Mouse (Mus musculus) ovary, postnatal 36 days (tissue): ENCODE measurements around the gene Lce1j.
"Not testable (repeated sequence)": the region's sequence is repeated elsewhere in the genome, so short reads cannot be mapped to it uniquely, and the experiment has no call there.

Experiments used
- DNase-seq: peaks from one replicate; pipeline ENCODE4 v3.0.0; 2022; ENCODE audit warnings: low spot score, mixed read lengths

Gene Lce1j

DNA sequence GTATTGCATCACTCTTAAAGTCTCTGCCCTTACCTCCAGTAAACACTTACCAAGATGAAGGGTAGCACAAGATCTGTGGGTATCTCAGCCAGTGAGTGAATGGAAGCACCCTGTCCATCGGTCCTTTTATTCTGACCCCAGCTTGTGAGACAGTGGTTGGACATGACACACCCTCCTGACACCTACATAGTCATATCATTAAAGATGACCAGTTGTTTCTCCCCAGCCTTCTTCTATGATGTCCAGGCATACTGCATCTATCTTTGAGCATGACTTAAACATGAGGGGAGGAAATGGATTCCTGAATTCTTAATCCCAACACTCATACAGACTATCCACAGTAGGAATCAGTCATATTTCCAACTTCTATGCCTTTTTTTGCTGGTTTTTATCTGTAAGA is at the start of gene Lce1j:
Gene Lce1j (minus strand): TSS at position 101 of the 400 bp plus-strand sequence.
- no peak for DNase-seq

DNA sequence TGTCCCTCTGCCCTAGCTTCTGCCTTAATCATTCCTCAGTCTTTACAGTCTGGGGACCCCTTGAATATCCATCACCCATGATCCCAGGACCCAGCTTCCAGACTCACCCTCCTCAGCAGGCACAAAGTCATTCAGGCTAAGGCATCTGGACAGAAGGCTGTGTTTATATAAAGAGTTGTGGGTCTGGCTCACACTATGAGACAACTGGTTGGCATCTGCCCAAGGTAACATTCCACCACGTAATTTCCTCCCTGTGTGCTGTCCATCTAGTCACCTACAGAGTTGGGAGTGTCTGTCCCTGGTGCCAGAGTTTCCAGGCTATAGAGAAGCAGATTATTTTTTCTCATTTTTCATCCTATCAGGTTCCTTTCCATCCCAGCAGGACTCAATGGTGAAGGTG is 36.8 kb upstream of the Lce1j start, which contains the start of gene Kprp:
Gene Kprp (minus strand): TSS at position 140 of the 400 bp plus-strand sequence.
- DNase-seq: no peak

DNA sequence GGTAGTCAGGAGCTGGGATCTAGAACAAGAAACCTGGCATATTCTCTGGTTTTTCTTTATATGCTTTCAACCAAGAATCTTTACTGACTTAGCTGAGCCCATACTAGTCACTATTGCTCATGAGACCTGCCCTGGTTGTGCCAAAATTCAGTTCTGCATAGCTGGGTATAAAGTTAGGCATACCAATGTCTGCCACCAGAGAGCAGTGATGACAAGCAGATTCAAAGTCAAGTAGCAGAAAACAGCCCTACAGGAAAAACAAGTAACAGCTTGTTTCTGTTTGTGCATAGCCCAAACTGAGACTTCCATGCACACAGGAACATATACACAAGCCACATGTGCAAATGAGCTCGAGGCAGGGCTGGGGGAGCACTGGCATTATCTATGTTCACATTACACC is 35.5 kb upstream of the Lce1j start:
- no peak for DNase-seq

DNA sequence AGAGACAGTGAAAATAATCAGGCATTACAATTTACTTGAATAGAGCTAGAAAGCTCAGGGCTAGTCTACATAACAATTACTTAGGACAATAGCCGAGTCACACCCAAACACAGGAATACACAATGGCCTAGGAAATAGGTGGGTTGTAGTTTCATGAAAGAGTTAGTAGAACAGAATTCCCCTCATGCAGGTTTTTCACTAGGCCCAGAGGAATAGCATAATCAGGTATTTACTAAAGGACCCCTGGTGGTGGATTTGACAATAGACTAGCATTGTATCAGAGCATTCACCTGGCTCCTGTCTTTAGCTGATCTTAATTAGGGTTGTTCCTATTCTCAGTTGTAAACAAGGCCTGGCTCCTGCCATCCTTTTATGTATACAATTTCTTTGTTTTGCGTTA is 25.7 kb upstream of the Lce1j start:
- DNase-seq: not testable (repeated sequence)

DNA sequence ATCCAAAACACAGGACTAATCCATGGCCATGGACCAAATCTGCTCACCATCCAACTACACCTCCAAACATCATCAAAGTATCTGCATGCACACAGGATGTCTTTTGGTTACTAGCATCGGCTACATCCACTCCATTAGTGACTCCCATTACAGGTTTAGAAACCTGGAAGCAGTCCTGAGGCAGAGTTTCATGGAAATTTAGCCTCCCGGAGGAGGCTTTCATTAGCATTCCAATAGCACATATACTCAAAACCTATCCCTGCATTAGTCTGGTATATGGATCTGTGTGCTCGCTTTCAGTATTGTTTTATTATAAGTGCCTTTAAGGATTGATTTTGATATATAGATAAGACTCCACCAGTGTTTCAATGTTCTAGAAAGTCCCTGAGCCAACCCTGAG is 25.3 kb upstream of the Lce1j start:
- no peak for DNase-seq

DNA sequence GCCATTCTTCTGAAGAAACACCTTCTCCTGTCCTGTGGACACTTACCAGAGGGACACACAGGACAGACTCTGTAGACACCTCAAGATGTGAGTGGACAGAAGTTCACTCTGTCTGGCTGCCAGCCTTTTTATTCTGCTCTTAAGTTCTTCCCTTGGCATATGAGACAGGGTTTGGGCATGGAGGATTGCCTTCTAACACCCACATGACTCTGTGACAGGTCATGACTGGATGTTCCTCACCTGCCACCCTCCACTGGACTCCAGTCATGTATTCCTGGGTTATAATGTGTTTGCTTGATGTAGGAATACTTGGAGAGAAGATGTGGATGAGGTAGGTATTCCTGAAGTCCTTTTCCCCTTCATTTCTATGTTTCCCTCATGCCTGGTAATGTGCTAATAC is 17.5 kb upstream of the Lce1j start, which contains the start of gene Lce1k:
Gene Lce1k (minus strand): TSS at position 101 of the 400 bp plus-strand sequence.
- DNase-seq: no peak

DNA sequence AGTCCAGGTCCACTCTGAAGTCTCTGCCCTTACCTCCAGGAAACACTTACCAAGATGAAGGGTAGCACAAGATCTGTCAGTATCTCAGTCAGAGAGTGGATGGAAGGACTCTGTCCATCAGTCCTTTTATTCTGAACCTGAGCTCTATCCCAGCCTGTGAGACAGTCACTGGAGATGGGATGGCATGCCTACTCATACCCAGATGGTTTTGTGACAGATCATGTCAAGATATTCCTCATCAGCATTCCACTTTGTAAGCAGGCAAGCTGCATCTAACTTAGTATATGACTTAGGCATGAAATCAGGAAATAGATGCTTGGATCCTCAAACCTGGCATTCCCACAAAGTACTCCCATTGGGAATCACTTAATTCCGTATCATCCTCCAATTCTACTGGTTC is 11.5 kb downstream of the Lce1j start, which contains the start of gene Lce1i:
Gene Lce1i (minus strand): TSS at position 101 of the 400 bp plus-strand sequence.
- no peak for DNase-seq

DNA sequence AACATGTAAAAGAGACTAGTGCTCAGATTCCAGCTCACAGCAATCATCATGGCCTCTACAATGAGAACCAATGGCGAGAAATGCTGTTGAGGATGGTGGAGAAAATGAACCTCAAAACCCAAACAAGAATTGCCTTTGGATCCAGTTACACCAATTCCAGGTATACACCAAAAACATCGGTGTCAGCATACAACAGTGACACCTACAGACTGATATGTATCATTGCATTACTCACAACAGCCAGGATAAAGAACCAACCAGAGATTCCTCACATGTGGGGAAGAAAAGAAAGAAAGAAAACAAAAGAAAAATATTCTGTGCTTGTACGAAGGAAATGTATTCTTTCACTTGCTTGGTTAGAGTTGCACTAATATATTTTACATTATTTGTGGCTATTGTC is 18.7 kb downstream of the Lce1j start:
- no peak for DNase-seq

DNA sequence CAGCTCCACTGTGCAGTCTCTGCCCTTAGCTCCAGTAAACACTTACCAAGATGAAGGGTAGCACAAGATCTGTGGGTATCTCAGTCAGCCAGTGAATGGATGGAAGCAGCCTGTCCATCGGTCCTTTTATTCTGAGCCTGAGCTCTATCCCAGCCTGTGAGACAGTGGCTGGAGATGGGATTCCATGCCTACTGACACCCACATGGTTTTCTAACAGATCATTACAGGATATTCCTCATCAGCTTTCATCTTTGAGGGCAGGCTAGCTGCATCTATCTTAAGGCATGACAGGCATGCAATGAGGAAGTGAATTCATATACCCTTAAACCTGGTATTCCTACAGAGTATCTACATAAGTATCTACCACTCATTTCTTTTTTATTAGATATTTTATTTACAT is 25.3 kb downstream of the Lce1j start, which contains the start of gene Lce1h:
Gene Lce1h (minus strand): TSS at position 101 of the 400 bp plus-strand sequence.
- no peak for DNase-seq

DNA sequence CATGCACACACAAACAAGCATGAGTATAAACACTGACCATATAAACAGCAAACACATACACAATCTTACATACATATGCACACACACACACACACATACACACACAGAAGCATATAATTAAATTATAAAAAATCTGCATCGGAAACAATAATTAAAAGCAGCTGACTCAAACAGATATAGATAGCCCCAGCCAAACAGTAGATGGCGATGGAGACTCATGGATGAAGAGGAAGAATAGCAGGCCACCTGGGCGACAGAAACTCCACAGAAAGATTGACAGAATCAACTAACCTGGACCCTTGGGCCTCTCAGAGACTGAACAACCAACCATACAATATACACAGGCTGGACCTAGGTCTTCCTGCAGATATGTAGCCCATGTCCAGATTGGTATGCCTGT is 37.1 kb downstream of the Lce1j start:
- no peak for DNase-seq

DNA sequence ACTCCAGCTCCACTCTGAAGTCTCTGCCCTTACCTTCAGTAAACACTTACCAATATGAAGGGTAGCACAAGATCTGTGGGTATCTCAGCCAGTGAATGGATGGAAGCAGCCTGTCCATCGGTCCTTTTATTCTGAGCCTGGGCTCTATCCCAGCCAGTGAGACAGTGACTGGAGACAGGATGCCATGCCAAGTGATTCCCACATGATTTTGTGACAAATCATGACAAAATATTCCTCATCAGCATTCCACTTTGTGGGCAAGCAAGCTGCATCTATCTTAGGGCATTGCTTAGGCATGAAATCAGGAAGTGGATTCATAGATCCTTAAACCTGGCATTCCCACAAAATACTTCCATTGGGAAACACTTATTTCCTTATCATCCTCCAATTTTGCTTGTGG is 38.1 kb downstream of the Lce1j start, which contains the start of gene Lce1g:
Gene Lce1g (minus strand): TSS at position 101 of the 400 bp plus-strand sequence.
- no peak for DNase-seq

DNA sequence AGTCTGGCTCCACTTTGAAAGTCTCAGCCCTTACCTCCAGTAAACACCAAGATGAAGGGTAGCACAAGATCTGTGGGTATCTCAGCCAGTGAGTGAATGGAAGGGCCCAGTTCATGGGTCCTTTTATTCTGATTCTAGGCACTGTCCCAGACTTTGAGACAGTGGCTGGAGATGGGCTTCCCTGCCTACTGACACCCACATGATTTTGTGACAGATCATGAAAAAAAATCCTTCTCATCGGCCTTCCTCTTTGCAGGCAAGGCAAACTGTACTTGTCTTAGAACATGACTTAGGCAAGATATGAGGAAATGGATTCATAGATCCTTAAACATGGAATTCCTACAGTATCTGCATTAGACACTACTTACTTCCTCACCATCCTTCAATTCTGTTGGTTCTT is 51.3 kb downstream of the Lce1j start, which contains the start of gene Gm38119:
Gene Gm38119 (minus strand): TSS at position 101 of the 400 bp plus-strand sequence.
- DNase-seq: no peak
